Mouse (Mus musculus): ENCODE results near the gene Batf3. TPM values are rescaled to one million over a fixed set of nuclear protein-coding genes. Genes with fewer than 3 reads are reported as not detected.
A peak's percentile ranks its signal among the peaks of the same experiment; 100 is the strongest.

Gene Batf3
- polyA plus RNA-seq, 1 experiment from 2014 or later, result 3.5 TPM

- ATAC-seq (ENCODE audit: low FRiP score), result no peak
- no peak overlapping the region for H3K9ac ChIP-seq (ENCODE audit: low read length)
- H3K9me3 ChIP-seq (ENCODE audit: control insufficient read depth, low read length), result no peaks in the 10 kb centered on the region
- no peaks in the 10 kb centered on the region for H3K27me3 ChIP-seq (ENCODE audit: control insufficient read depth, insufficient read depth, low read length)
- H3K4me3 ChIP-seq (ENCODE audit: low read depth, low read length), result no peak overlapping the region
- DNase-seq (ENCODE audit: low spot score, missing footprints), result no peak
- H3K4me2 ChIP-seq, result no peak overlapping the region
- H3K4me1 ChIP-seq (ENCODE audit: control insufficient read depth, insufficient read depth, low read length), result no peaks in the 10 kb centered on the region
- H3K36me3 ChIP-seq (ENCODE audit: control insufficient read depth, insufficient read depth, low read length), result peaks cover 25% of the 10 kb centered on the region; the same call in 1 of the 2 replicates
- 95% methylated on average over 8 of the region's 8 CpGs for WGBS
- H3K27ac ChIP-seq (ENCODE audit: low read depth, low read length), result no peak overlapping the region
These were observed 14.4 kb upstream of the Batf3 start for GRCm38 (mm10) chr1:191083230-191083629.

GRCm38 (mm10) chr1:191084951-191085559 is 12.6 kb upstream of the Batf3 start:
- no peaks in the 10 kb centered on the region for H3K27me3 ChIP-seq (ENCODE audit: control insufficient read depth, insufficient read depth, low read length)
- WGBS, result 72% methylated on average over 5 of the region's 5 CpGs
- DNase-seq (ENCODE audit: low spot score, missing footprints), result peak; percentile 89
- no peak overlapping the region for H3K9ac ChIP-seq (ENCODE audit: low read length)
- H3K9me3 ChIP-seq (ENCODE audit: control insufficient read depth, low read length), result no peaks in the 10 kb centered on the region
- H3K4me2 ChIP-seq, result no peak overlapping the region
- no peak for ATAC-seq (ENCODE audit: low FRiP score)
- peaks cover 22% of the 10 kb centered on the region; the same call in 1 of the 2 replicates for H3K36me3 ChIP-seq (ENCODE audit: control insufficient read depth, insufficient read depth, low read length)
- H3K4me1 ChIP-seq (ENCODE audit: control insufficient read depth, insufficient read depth, low read length), result no peaks in the 10 kb centered on the region
- no peak overlapping the region for H3K4me3 ChIP-seq (ENCODE audit: low read depth, low read length)
- H3K27ac ChIP-seq (ENCODE audit: low read depth, low read length), result no peak overlapping the region

- Histone ChIP-seq H3K4me2 (no peak overlapping the region), H3K27me3 (ENCODE audit: control insufficient read depth, insufficient read depth, low read length) (no peaks in the 10 kb centered on the region), H3K4me1 (ENCODE audit: control insufficient read depth, insufficient read depth, low read length) (no peaks in the 10 kb centered on the region), H3K4me3 (ENCODE audit: low read depth, low read length) (no peak overlapping the region), H3K36me3 (ENCODE audit: control insufficient read depth, insufficient read depth, low read length) (peaks cover 20% of the 10 kb centered on the region; the same call in 1 of the 2 replicates), H3K9me3 (ENCODE audit: control insufficient read depth, low read length) (no peaks in the 10 kb centered on the region), H3K9ac (ENCODE audit: low read length) (no peak overlapping the region), H3K27ac (ENCODE audit: low read depth, low read length) (no peak overlapping the region)
- no peak for ATAC-seq (ENCODE audit: low FRiP score)
- 84% methylated on average over 12 of the region's 12 CpGs for WGBS
- DNase-seq (ENCODE audit: low spot score, missing footprints), result no peak
These were observed 12.1 kb upstream of the Batf3 start for GRCm38 (mm10) chr1:191085597-191085996.

GRCm38 (mm10) chr1:191086304-191086878 is 11.3 kb upstream of the Batf3 start:
- Histone ChIP-seq H3K4me2 (no peak overlapping the region), H3K27ac (ENCODE audit: low read depth, low read length) (no peak overlapping the region), H3K27me3 (ENCODE audit: control insufficient read depth, insufficient read depth, low read length) (no peaks in the 10 kb centered on the region), H3K4me1 (ENCODE audit: control insufficient read depth, insufficient read depth, low read length) (no peaks in the 10 kb centered on the region), H3K9me3 (ENCODE audit: control insufficient read depth, low read length) (no peaks in the 10 kb centered on the region), H3K36me3 (ENCODE audit: control insufficient read depth, insufficient read depth, low read length) (peaks cover 17% of the 10 kb centered on the region; the same call in 1 of the 2 replicates), H3K4me3 (ENCODE audit: low read depth, low read length) (no peak overlapping the region), H3K9ac (ENCODE audit: low read length) (no peak overlapping the region)
- DNase-seq (ENCODE audit: low spot score, missing footprints) (peak; percentile 69), ATAC-seq (ENCODE audit: low FRiP score) (no peak)
- 88% methylated on average over 7 of the region's 7 CpGs for WGBS

GRCm38 (mm10) chr1:191086960-191087359 is 10.7 kb upstream of the Batf3 start:
- H3K9ac ChIP-seq (ENCODE audit: low read length), result no peak overlapping the region
- no peaks in the 10 kb centered on the region for H3K9me3 ChIP-seq (ENCODE audit: control insufficient read depth, low read length)
- no peak overlapping the region for H3K4me2 ChIP-seq
- WGBS, result 79% methylated on average over 8 of the region's 8 CpGs
- DNase-seq (ENCODE audit: low spot score, missing footprints), result no peak
- no peak overlapping the region for H3K4me3 ChIP-seq (ENCODE audit: low read depth, low read length)
- no peak overlapping the region for H3K27ac ChIP-seq (ENCODE audit: low read depth, low read length)
- H3K4me1 ChIP-seq (ENCODE audit: control insufficient read depth, insufficient read depth, low read length), result no peaks in the 10 kb centered on the region
- H3K36me3 ChIP-seq (ENCODE audit: control insufficient read depth, insufficient read depth, low read length), result peaks cover 15% of the 10 kb centered on the region; the same call in 1 of the 2 replicates
- no peaks in the 10 kb centered on the region for H3K27me3 ChIP-seq (ENCODE audit: control insufficient read depth, insufficient read depth, low read length)
- no peak for ATAC-seq (ENCODE audit: low FRiP score)

GRCm38 (mm10) chr1:191087955-191088354 is 9.7 kb upstream of the Batf3 start:
- Histone ChIP-seq H3K27me3 (ENCODE audit: control insufficient read depth, insufficient read depth, low read length) (no peaks in the 10 kb centered on the region), H3K4me3 (ENCODE audit: low read depth, low read length) (no peak overlapping the region), H3K9me3 (ENCODE audit: control insufficient read depth, low read length) (no peaks in the 10 kb centered on the region), H3K36me3 (ENCODE audit: control insufficient read depth, insufficient read depth, low read length) (peaks cover 10% of the 10 kb centered on the region; the same call in 1 of the 2 replicates), H3K4me1 (ENCODE audit: control insufficient read depth, insufficient read depth, low read length) (no peaks in the 10 kb centered on the region), H3K4me2 (no peak overlapping the region), H3K27ac (ENCODE audit: low read depth, low read length) (no peak overlapping the region), H3K9ac (ENCODE audit: low read length) (no peak overlapping the region)
- WGBS, result 91% methylated on average over 5 of the region's 5 CpGs
- ATAC-seq (ENCODE audit: low FRiP score) (no peak), DNase-seq (ENCODE audit: low spot score, missing footprints) (no peak)

GRCm38 (mm10) chr1:191089355-191089754 is 8.3 kb upstream of the Batf3 start:
- no peak for ATAC-seq (ENCODE audit: low FRiP score)
- no peaks in the 10 kb centered on the region for H3K4me1 ChIP-seq (ENCODE audit: control insufficient read depth, insufficient read depth, low read length)
- no peaks in the 10 kb centered on the region for H3K27me3 ChIP-seq (ENCODE audit: control insufficient read depth, insufficient read depth, low read length)
- H3K27ac ChIP-seq (ENCODE audit: low read depth, low read length), result no peak overlapping the region
- no peak overlapping the region for H3K9ac ChIP-seq (ENCODE audit: low read length)
- peaks cover 2% of the 10 kb centered on the region; the same call in 1 of the 2 replicates for H3K36me3 ChIP-seq (ENCODE audit: control insufficient read depth, insufficient read depth, low read length)
- H3K9me3 ChIP-seq (ENCODE audit: control insufficient read depth, low read length), result no peaks in the 10 kb centered on the region
- H3K4me2 ChIP-seq, result no peak overlapping the region
- 75% methylated on average over 6 of the region's 6 CpGs for WGBS
- no peak overlapping the region for H3K4me3 ChIP-seq (ENCODE audit: low read depth, low read length)
- peak; percentile 39 for DNase-seq (ENCODE audit: low spot score, missing footprints)

- Histone ChIP-seq H3K27me3 (ENCODE audit: control insufficient read depth, insufficient read depth, low read length) (peaks cover 3% of the 10 kb centered on the region), H3K27ac (ENCODE audit: low read depth, low read length) (no peak overlapping the region), H3K36me3 (ENCODE audit: control insufficient read depth, insufficient read depth, low read length) (no peaks in the 10 kb centered on the region), H3K4me1 (ENCODE audit: control insufficient read depth, insufficient read depth, low read length) (no peaks in the 10 kb centered on the region), H3K4me2 (no peak overlapping the region), H3K4me3 (ENCODE audit: low read depth, low read length) (no peak overlapping the region), H3K9me3 (ENCODE audit: control insufficient read depth, low read length) (no peaks in the 10 kb centered on the region), H3K9ac (ENCODE audit: low read length) (no peak overlapping the region)
- 77% methylated on average over 8 of the region's 8 CpGs for WGBS
- ATAC-seq (ENCODE audit: low FRiP score), result no peak
- peak; percentile 28 for DNase-seq (ENCODE audit: low spot score, missing footprints)
These were observed 5.6 kb upstream of the Batf3 start for GRCm38 (mm10) chr1:191092050-191092449.

GRCm38 (mm10) chr1:191093578-191093977 is 4.1 kb upstream of the Batf3 start:
- DNase-seq (ENCODE audit: low spot score, missing footprints) (no peak), ATAC-seq (ENCODE audit: low FRiP score) (no peak)
- H3K4me1 ChIP-seq (ENCODE audit: control insufficient read depth, insufficient read depth, low read length), result peaks cover 2% of the 10 kb centered on the region; the same call in 1 of the 2 replicates
- no peak overlapping the region for H3K4me3 ChIP-seq (ENCODE audit: low read depth, low read length)
- H3K9ac ChIP-seq (ENCODE audit: low read length), result no peak overlapping the region
- no peak overlapping the region for H3K4me2 ChIP-seq
- 84% methylated on average over 5 of the region's 5 CpGs for WGBS
- peaks cover 10% of the 10 kb centered on the region for H3K27me3 ChIP-seq (ENCODE audit: control insufficient read depth, insufficient read depth, low read length)
- H3K36me3 ChIP-seq (ENCODE audit: control insufficient read depth, insufficient read depth, low read length), result no peaks in the 10 kb centered on the region
- H3K27ac ChIP-seq (ENCODE audit: low read depth, low read length), result no peak overlapping the region
- H3K9me3 ChIP-seq (ENCODE audit: control insufficient read depth, low read length), result no peaks in the 10 kb centered on the region

Measured in midbrain, embryonic 11.5 days (tissue).